Mouse (Mus musculus): Measurements from ENCODE around the gene Gm47791.

GRCm38 (mm10) chr1:82779388-82779966 is 8.4 kb upstream of the Gm47791 start:
- no peak for TF ChIP-seq CTCF (IDR thresholded peaks at IDR 0.05; ENCODE audit: low read depth)
- no peak for TF ChIP-seq EP300 (IDR thresholded peaks at IDR 0.05; ENCODE audit: low read depth)

Data from liver, embryonic 14.5 days (tissue).